Mouse (Mus musculus) bone marrow macrophage, adult 2 months (primary cell): Measurements from ENCODE around the gene Ripor1. TPM values are rescaled to one million over a fixed set of nuclear protein-coding genes. Genes with fewer than 3 reads are reported as not detected.

Experiments used
- H3K27ac ChIP-seq: 2 replicates; pipeline ENCODE4 v1.5.1; 2012; ENCODE audit warnings: low read depth, low read length; ENCODE audit not compliant: insufficient read depth
- H3K4me1 ChIP-seq: 2 replicates; pipeline ENCODE4 v1.6.1; 2012; ENCODE audit warnings: low read length; ENCODE audit not compliant: control insufficient read depth, insufficient read depth
- H3K4me3 ChIP-seq: 2 replicates; pipeline ENCODE4 v1.5.1; 2012; ENCODE audit warnings: mild to moderate bottlenecking, low read length, moderate library complexity; ENCODE audit not compliant: insufficient read depth
- CTCF ChIP-seq: IDR thresholded peaks from 2 replicates; pipeline ENCODE4 v1.5.1; 2012; ENCODE audit warnings: low read depth, mild to moderate bottlenecking, low read length, moderate library complexity
- POLR2A ChIP-seq: IDR thresholded peaks from 2 replicates; pipeline ENCODE4 v1.6.1; 2012; ENCODE audit warnings: mild to moderate bottlenecking, low read depth, low read length, borderline replicate concordance
- polyA plus RNA-seq: library from polyadenylated mRNA; stranded (reverse); fragments of >200 nt; gene quantifications from 2 replicates; pipeline ENCODE4 v1.2.4, GENCODE M21; 2012; ENCODE audit not compliant: missing spikeins, insufficient read depth, insufficient read length

Gene Ripor1
- polyA plus RNA-seq, 1 experiment, result 17.9 TPM

DNA sequence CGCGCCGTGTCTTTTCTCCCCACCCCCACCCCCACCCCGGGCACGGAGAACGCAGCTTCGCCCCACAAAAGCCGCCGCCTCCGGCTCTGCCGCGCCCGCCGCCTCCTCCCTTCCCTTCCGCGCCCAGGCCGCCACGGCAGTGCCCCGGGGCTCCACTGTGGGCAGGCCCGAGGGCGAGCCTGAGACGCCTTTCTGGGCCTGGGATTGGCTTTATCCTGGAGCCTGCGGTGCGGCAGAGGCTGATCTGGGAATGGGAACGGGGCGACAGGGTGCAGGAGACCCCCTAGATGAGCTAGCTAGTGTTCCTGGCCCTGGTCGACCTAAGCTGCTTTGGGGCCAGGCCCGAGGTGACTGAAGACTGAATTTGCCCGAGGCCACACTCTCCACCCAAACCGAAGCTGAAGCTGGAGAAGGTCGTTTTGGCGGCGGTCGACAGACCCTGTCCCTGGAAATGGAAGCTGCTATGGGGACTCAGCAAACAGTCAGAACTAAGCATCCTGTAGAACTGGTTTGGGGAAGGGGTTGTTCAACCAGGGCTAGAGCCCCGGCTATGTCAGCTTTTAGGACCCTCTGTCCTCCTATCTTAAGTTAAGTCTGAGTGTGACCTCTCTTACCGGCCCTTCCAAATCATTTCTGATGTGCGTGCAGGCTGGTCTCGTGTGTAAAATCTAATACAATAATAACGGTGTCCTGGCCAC is 585 bp downstream of the Ripor1 start:
- TF ChIP-seq CTCF, result no peak
- TF ChIP-seq POLR2A, result no peak
- peak overlapping the region; percentile 39; the same call in 1 of the 2 replicates for H3K27ac ChIP-seq
- H3K4me1 ChIP-seq, result peaks cover 32% of the 10 kb centered on the region

DNA sequence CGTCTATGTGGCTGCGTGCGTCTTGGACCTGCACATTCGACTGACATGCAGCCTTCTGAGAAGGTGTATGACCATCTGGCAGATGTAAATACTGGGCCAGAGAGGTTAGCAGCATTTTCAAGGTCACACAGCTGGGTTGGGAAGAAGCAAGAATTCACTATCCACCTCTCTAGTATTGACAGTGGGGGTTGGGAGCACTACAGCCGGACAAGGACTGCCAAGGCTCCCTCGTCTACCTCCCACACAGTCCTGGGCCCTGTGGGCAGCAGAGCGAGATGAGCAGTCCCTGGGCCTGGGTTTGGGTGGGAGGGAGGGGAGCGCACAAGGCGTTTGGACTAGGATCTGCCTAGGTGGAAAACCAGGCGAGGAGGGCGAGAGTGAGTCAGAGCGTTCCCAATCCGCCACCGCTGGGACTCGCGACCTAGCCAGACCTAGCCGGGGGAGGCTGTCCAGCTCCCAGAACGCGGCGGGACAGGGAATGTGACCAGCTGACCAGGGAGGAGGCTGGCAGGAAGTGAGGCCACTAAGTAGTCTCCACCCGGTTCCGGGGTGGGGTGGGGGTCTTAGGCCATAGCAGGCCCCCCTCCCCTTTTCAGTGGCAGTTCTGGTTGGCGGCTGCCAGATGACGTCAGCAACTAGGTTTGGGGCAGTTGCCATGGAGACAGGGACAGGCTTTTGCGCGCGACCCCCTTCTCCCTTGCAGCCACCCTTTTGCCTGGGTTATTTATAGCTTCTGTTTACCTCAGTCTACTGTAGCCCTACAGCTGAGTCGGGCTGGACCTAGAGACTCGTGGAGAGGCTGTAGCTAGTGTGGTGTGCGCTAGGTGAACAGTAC is 1.4 kb downstream of the Ripor1 start:
- H3K27ac ChIP-seq, result peak overlapping the region; percentile 10; the same call in 1 of the 2 replicates
- peaks cover 32% of the 10 kb centered on the region for H3K4me1 ChIP-seq
- no peak for TF ChIP-seq POLR2A
- TF ChIP-seq CTCF, result no peak
- peak overlapping the region; percentile 82 for H3K4me3 ChIP-seq

More for the DNA sequence above, 585 bp downstream of the Ripor1 start:
- peak overlapping the region; percentile 82 for H3K4me3 ChIP-seq

DNA sequence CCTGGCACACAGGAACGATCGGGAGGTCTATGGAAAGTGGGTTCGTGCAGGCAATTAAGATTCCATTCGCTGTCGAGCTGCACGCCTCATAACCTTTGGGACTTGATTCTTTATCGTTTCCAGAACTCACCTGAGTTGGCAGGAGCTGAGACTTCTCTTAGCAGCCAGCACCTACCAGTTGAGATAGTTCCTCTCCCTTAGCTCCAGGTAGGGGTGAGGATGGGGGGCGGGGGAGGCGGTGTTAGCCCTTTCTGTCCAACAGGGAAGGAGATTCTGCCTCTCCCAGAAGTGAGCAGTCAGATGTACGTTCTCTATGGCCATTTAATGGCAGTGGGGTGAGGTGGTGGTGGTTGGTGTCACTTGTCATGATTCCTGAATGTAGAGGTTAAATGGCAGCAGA is 2.0 kb downstream of the Ripor1 start:
- TF ChIP-seq CTCF (no peak), POLR2A (no peak)
- no peak overlapping the region for H3K27ac ChIP-seq
- H3K4me3 ChIP-seq, result peak overlapping the region; percentile 82
- peaks cover 32% of the 10 kb centered on the region for H3K4me1 ChIP-seq

DNA sequence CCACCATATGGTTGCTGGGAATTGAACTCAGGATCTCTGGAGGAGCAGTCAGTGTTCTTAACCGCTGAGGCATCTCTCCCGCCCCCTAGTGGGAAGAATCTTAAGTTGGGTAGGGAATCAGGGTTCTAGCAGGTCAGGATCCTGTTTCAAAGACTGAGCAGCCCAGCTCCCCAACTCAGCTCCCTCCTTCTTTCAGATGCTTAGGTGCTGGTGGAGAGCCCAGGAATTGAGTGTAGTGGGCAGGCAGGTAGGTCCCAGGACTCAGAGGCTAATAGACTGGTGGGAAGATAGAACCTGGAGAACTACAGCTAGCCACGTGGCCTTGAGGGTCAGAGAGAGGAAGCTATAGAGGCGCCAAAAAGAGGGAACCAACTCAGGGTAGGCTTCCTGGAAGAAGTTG is 2.6 kb downstream of the Ripor1 start:
- H3K27ac ChIP-seq, result peak overlapping the region; percentile 43; the same call in 1 of the 2 replicates
- TF ChIP-seq CTCF (peak; percentile 70), POLR2A (no peak)
- peaks cover 32% of the 10 kb centered on the region for H3K4me1 ChIP-seq
- H3K4me3 ChIP-seq, result no peak overlapping the region

DNA sequence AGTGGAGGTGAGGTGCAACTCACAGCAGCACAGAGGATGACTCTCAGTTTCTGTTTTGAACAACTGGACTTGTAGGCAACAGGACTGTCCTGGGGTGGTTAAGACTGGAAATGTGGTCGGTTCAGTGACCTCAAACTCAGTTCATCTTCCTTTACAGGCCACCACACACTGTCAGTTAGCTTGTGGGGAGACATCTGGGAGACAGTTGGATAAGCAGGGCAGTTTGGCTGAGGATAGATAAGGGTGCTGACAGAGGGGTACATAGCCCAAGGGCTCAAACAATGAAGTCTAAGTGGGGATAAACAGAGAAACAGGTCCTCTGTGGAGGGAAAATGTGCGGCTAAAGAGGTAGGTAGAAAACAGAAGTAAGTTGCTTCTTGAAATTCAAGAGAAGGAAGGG is 4.3 kb downstream of the Ripor1 start:
- no peak overlapping the region for H3K4me3 ChIP-seq
- TF ChIP-seq CTCF (no peak), POLR2A (no peak)
- peaks cover 30% of the 10 kb centered on the region for H3K4me1 ChIP-seq
- no peak overlapping the region for H3K27ac ChIP-seq

DNA sequence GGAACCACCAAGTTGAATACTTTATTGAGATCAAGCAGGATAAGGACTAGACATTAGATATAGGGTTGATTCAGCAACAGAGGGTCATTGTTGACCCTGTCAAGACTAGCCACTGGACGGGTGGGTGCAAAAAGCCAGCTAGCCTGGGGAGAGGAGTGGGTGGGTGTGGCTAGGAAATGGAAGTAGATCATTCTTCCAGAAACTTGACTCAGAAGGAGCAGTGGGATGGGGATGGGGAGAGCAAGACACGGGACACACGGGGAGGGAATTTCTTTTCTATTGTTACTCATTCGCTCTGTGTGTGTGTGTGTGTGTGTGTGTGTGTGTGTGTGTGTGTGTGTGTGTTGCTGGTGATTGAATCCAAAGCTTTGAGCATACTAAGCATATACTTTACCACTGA is 4.7 kb downstream of the Ripor1 start:
- Histone ChIP-seq H3K27ac (no peak overlapping the region), H3K4me3 (no peak overlapping the region), H3K4me1 (peaks cover 29% of the 10 kb centered on the region)
- TF ChIP-seq CTCF (no peak), POLR2A (no peak)

DNA sequence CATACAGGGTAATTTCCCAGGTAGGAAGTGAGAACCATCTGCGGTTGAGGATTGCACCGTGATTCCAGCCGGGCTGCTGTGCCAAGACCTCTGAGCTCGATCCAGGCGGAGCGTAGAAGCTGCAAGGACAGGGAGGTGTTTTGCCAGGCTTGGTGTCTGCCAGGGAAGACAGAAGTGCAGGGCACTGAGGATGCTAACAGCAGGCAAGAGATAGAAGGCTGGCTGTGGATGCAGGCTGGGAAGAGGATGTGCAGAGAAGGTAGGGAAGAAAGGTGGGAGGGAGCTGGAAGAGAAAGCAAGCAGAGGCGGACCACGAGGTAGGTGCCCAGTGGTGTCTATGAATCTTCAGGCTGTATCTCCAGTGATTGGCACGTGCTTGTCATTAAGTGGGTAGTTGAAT is 6.8 kb downstream of the Ripor1 start:
- H3K27ac ChIP-seq, result no peak overlapping the region
- H3K4me1 ChIP-seq, result peaks cover 26% of the 10 kb centered on the region
- no peak overlapping the region for H3K4me3 ChIP-seq
- TF ChIP-seq CTCF, result no peak
- no peak for TF ChIP-seq POLR2A

DNA sequence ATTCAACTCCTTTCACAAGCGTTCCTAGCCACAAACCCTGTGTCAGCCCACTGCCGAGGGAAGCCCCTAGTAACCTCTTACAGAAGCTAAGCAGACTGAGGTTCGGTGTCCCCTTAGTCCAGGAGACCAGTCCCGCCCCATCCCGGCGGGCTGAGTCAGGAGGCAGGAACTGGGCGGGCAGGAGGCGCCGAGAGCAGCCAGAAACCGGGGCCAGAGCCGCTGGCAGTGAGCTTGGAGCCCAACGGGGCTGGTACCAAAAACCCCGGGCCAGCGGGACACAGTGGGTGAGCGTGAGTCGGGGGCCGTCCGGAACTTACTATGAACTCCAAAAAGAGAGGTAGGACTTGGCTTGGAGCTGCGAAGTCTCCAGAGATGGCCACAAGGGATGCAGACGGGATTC is 8.0 kb downstream of the Ripor1 start:
- peaks cover 16% of the 10 kb centered on the region for H3K4me1 ChIP-seq
- no peak overlapping the region for H3K4me3 ChIP-seq

DNA sequence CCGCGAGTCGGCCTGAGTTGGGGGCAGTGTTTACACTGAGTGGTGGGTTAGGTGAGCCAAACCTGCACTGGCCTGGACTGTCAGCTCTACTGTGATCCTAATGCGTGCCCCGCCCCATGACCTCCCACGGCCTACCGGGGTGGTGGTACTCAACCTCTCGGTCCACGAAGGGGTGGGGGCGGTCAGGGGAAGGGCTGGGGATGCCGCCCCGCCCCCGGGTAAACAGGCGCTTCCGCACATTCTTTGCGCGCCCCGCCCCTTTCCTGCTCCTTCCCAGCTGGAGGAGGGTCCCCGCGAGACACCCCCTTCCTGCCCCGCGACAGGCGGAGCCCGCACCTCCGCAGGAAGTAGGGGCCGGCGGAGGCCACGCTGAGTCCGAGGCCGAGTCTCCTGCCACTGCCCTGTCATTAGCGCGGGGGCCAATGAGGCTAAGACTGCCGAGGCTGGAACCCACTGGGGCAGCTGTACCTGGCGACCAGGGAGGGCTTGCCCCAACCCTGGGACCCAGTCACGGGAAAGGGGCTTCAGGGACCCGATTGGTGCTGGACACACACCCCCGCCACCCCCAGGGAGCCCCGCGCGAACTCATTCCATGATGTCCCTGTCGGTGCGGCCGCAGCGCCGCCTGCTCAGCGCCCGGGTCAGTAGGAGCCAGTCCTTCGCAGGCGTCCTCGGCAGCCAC is 8.9 kb downstream of the Ripor1 start:
- TF ChIP-seq POLR2A (no peak), CTCF (no peak)
- no peak overlapping the region for H3K27ac ChIP-seq
- H3K4me1 ChIP-seq, result peaks cover 10% of the 10 kb centered on the region
- H3K4me3 ChIP-seq, result peak overlapping the region; percentile 33

More for the DNA sequence above, 8.0 kb downstream of the Ripor1 start:
- no peak for TF ChIP-seq POLR2A
- TF ChIP-seq CTCF, result no peak
- no peak overlapping the region for H3K27ac ChIP-seq
